Mouse (Mus musculus): Measurements from ENCODE around the gene Gga3.

Gene Gga3

DNA sequence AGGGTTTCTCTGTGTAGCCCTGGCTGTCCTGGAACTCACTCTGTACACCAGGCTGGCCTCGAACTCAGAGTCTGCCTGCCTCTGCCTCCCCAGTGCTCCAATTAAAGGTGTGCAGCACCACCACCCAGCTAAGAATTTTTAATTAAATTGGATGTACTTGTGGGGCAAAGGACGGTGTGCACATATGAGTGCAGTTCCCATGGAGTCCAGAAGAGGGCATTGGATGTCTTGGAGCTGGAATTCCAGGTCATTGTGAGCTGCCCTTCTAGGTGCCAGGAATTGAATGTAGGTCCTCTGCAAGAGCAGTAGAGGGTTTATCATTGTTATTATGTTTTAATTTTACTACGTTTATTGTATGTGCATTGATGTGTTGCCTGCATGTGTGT is 27.6 kb upstream of the Gga3 start:
- peak; percentile 65 for DNase-seq (ENCODE audit: extremely low read depth, low read depth)

- peak; percentile 79 for DNase-seq (ENCODE audit: extremely low read depth, low read depth)
Observed at GRCm38 (mm10) chr11:115630532-115631504, 27.0 kb upstream of the Gga3 start.

- DNase-seq (ENCODE audit: extremely low read depth, low read depth) = no peak
Observed at GRCm38 (mm10) chr11:115629734-115630531, 26.1 kb upstream of the Gga3 start.

GRCm38 (mm10) chr11:115628465-115629101 is 24.7 kb upstream of the Gga3 start:
- no peak for DNase-seq (ENCODE audit: extremely low read depth, low read depth)

- DNase-seq (ENCODE audit: extremely low read depth, low read depth) = peak; percentile 100
Observed at GRCm38 (mm10) chr11:115627705-115628464, 24.0 kb upstream of the Gga3 start, which contains the start of gene Slc25a19. Gene Slc25a19 (minus strand): TSS chr11:115628295.

DNA sequence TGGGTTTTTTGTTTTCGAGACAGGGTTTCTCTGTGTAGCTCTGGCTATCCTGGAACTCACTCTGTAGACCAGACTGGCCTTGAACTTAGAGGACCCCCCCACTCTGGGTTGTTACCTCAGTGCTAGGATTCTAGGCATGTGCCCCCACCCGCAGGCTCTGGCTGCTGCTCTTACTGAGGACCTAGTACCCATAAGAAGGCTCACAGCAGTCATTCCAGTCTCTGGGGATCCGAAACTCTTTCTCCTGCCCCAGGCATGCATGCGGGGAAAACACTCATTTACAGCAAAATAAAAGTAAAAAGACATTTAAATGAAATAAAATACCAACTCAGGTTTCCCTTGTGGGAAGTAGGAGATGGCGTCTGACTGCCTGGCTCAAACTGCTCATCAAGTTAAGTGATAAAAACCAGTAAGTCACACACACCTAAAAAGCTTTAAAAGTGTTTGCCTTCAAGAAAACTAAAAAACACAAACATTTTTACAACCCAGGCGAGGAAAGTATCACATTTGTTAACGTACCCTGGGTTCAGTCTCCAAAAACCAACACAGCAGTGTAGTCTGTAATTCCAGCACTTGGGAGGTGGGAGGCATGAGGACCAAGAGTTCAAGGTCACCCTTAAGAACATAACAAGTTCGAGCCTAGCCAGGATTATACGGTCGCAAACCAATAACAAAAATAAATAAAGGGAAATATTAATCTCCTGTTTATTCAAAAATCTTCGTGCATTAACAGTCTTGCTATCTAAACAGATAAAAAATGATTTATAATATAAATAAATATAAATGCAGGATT is 23.2 kb upstream of the Gga3 start:
- no peak for DNase-seq (ENCODE audit: extremely low read depth, low read depth)

GRCm38 (mm10) chr11:115625877-115626276 is 22.0 kb upstream of the Gga3 start:
- no peak for DNase-seq (ENCODE audit: extremely low read depth, low read depth)

GRCm38 (mm10) chr11:115623487-115624070 is 19.7 kb upstream of the Gga3 start:
- DNase-seq (ENCODE audit: extremely low read depth, low read depth) = no peak

DNA sequence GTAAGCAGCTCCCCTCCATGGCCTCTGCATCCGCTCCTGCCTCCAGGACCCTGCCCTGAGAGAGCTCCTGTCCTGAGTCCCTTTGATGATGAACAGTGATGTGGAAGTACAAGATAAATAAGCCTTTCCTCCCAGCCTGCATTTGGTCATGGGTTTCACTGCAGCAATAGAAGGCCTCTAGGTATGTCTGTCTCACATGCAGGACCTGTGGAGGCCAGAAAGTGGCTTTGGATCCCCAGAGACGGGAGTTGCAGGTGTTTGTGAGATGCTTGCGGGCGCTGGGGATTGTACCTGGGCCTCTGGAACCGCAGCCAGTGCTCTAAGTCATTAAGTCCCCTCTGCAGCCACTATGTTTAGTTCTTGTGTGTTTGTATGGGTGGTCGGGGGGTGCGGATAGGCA is 16.1 kb upstream of the Gga3 start:
- DNase-seq (ENCODE audit: extremely low read depth, low read depth) = no peak

- DNase-seq (ENCODE audit: extremely low read depth, low read depth) = no peak
Observed at GRCm38 (mm10) chr11:115618732-115619516, 15.1 kb upstream of the Gga3 start.

GRCm38 (mm10) chr11:115618001-115618400 is 14.2 kb upstream of the Gga3 start:
- no peak for DNase-seq (ENCODE audit: extremely low read depth, low read depth)

DNA sequence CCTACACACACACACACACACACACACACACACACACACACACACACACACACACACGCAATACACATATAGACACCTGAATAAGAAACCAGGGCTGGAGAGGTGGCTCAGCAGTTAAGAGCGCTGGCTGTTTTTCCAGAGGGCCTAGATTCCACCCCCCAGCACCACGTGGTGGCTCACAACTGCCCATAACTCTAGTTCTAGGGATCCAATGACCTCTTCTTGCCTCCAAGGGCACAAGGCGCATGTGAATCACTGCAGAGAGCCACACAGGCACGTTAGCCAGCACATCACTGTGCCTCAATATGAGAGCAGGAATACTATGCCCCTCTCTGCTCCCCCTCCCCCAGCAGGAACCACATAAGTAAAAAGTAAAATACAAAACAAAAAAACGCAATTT is 13.0 kb upstream of the Gga3 start:
- no peak for DNase-seq (ENCODE audit: extremely low read depth, low read depth)

DNA sequence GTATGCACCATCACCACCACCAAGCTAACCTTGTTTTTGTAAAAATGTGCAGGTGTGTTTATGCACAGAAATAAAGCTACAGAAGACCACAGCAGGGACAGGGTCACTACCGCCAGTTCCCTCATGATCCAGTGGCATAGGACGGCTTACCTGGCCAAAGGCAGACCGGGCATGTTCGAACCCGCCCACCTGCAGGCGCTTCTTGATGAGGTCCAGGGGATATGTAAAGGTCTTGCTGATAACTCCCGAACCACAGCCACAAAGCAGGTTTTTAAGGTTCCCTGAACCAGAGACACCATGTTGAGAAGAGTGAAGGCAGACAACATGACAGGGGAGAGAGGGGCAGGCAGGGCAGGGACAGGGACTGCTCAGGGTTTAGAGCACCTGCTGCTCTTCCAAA is 12.5 kb upstream of the Gga3 start:
- DNase-seq (ENCODE audit: extremely low read depth, low read depth) = no peak

DNA sequence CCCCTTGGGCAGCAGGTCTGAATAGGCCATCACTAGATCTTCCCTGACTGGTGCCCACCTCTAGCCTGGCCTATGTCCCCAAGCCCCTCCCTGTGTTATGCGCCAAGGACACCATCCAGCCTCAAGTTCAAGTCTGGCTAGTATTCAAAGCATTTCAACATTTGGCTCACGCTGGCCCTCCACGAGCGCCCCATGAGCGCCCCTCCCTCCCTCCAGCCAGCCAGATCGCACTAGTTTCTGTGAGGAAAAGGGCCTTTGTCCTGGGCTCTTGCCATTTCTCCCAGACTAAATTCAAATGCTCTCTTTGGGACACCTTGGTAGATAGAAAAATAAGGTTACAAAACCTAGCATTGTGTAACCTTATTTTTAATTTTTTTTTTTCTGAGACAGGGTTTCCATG is 12.0 kb upstream of the Gga3 start:
- no peak for DNase-seq (ENCODE audit: extremely low read depth, low read depth)

GRCm38 (mm10) chr11:115615108-115615825 is 11.4 kb upstream of the Gga3 start:
- no peak for DNase-seq (ENCODE audit: extremely low read depth, low read depth)

GRCm38 (mm10) chr11:115614346-115615107 is 10.7 kb upstream of the Gga3 start:
- DNase-seq (ENCODE audit: extremely low read depth, low read depth) = no peak

GRCm38 (mm10) chr11:115613138-115613945 is 9.5 kb upstream of the Gga3 start:
- peak; percentile 67 for DNase-seq (ENCODE audit: extremely low read depth, low read depth)

Measured in MEL-GATA-1-ER (cell line).